ENCODE assay signal across 30 mouse cellular contexts in genomic region chr11:107135741-107136140, GRCm38 (mm10). TPM values are rescaled to one million over a fixed set of nuclear protein-coding genes. Genes with fewer than 3 reads are reported as not detected.
DNase-seq lines count a peak whose midpoint lies in the region; ATAC-seq and TF ChIP-seq lines count a peak whose summit lies in the region.
"Had no signal": no experiment of that assay in that cellular context is flagged by ENCODE, and none has a peak within 500 bp of the region (broad histone marks: within the 10 kb centered on the region; RNA-seq: fewer than 3 reads in every experiment).

No protein-coding gene starts in this region.

- no peak overlapping the region for H3K27ac ChIP-seq in thymus, adult 2 months (ENCODE audit: control insufficient read depth, insufficient read depth, low read length)
- no peak overlapping the region for H3K27ac ChIP-seq in neural tube, embryonic 15.5 days (replicated peaks)
- H3K27ac ChIP-seq: embryonic facial prominence, embryonic 13.5 days; gastrocnemius, adult 2 months; kidney, embryonic 15.5 days; layer of hippocampus, adult 2 months; liver, embryonic 14.5 days; lung, embryonic 15.5 days; stomach, embryonic 15.5 days had no signal

- no peak for TF ChIP-seq POLR2A in thymus, adult 2 months (IDR thresholded peaks at IDR 0.05; ENCODE audit: control insufficient read depth, extremely low read depth, insufficient read depth, low read length, poor library complexity)

- intact Hi-C loops in left cerebral cortex, postnatal 36 days (cut with DNase I) = no loop called here

- no peaks in the 10 kb centered on the region for H3K27me3 ChIP-seq in thymus, adult 2 months (ENCODE audit: control insufficient read depth, insufficient read depth, low read length)
- H3K27me3 ChIP-seq in neural tube, embryonic 15.5 days (replicated peaks) = no peaks in the 10 kb centered on the region
- H3K27me3 ChIP-seq: embryonic facial prominence, embryonic 13.5 days; kidney, embryonic 15.5 days; lung, embryonic 15.5 days; stomach, embryonic 15.5 days had no signal

- 63% methylated on average over 3 of the region's 3 CpGs for WGBS in thymus, adult 2 months
- 55% methylated on average over 3 of the region's 3 CpGs for WGBS in neural tube, embryonic 15.5 days

- DNase-seq in retina, postnatal 1 day = peak; percentile 25
- no peak for DNase-seq in retina, embryonic 14.5 days (ENCODE audit: low spot score)
- peak; percentile 94 for DNase-seq in ES-CJ7 (ENCODE audit: low read depth, low spot score)
- peak; percentile 37 for DNase-seq in thymus, adult 2 months
- peak; percentile 28 to 42 for DNase-seq in thymus, postnatal 36 days
- DNase-seq in left cerebral cortex, postnatal 36 days (ENCODE audit: low spot score in 2 of 2) = no peak
- DNase-seq in spleen, adult 18-20 months = no peak
- DNase-seq: adrenal gland, adult 8-10 months; B cell, adult 2 months; cerebellum, adult 8-10 months; embryo, embryonic 11 days; gastrocnemius, adult 2 months; gastrocnemius, postnatal 36 days; heart, postnatal 14 days; kidney, adult 18-20 months; kidney, postnatal 25 days; layer of hippocampus, postnatal 36 days; liver had no signal

- no peak overlapping the region for H3K9ac ChIP-seq in neural tube, embryonic 15.5 days (replicated peaks)
- H3K9ac ChIP-seq: embryonic facial prominence, embryonic 13.5 days; kidney, embryonic 15.5 days; liver, embryonic 14.5 days; lung, embryonic 15.5 days; stomach, embryonic 15.5 days had no signal

- no peak for TF ChIP-seq CTCF in thymus, adult 2 months (IDR thresholded peaks at IDR 0.05; ENCODE audit: borderline replicate concordance, control insufficient read depth, extremely low read depth, insufficient read depth, low read length, poor library complexity)

- ATAC-seq in neural tube, embryonic 15.5 days (ENCODE audit: low FRiP score) = no peak
- ATAC-seq: forebrain, embryonic 16.5 days; hindbrain, embryonic 16.5 days; midbrain, embryonic 16.5 days had no signal

- H3K9me3 ChIP-seq in neural tube, embryonic 15.5 days (replicated peaks) = no peaks in the 10 kb centered on the region
- H3K9me3 ChIP-seq: embryonic facial prominence, embryonic 13.5 days; kidney, embryonic 15.5 days; lung, embryonic 15.5 days; stomach, embryonic 15.5 days had no signal

- no peak overlapping the region for H3K4me2 ChIP-seq in neural tube, embryonic 15.5 days
- H3K4me2 ChIP-seq: embryonic facial prominence, embryonic 13.5 days; kidney, embryonic 15.5 days; lung, embryonic 15.5 days; midbrain, embryonic 11.5 days; stomach, embryonic 15.5 days had no signal

- H3K4me3 ChIP-seq in thymus, adult 2 months (ENCODE audit: control insufficient read depth, insufficient read depth, low read length) = no peak overlapping the region
- no peak overlapping the region for H3K4me3 ChIP-seq in neural tube, embryonic 15.5 days (replicated peaks)
- H3K4me3 ChIP-seq: embryonic facial prominence, embryonic 13.5 days; erythroblast, embryonic 14.5 days; gastrocnemius, adult 2 months; kidney, embryonic 15.5 days; layer of hippocampus, adult 2 months; lung, embryonic 15.5 days; stomach, embryonic 15.5 days had no signal

- H3K36me3 ChIP-seq in thymus, adult 2 months (ENCODE audit: control insufficient read depth, insufficient read depth, low read length) = no peaks in the 10 kb centered on the region
- no peaks in the 10 kb centered on the region for H3K36me3 ChIP-seq in neural tube, embryonic 15.5 days
- H3K36me3 ChIP-seq: embryonic facial prominence, embryonic 13.5 days; kidney, embryonic 15.5 days; lung, embryonic 15.5 days; stomach, embryonic 15.5 days had no signal

- H3K4me1 ChIP-seq in thymus, adult 2 months (replicated peaks; ENCODE audit: control insufficient read depth, insufficient read depth, low read length) = peaks cover 12% of the 10 kb centered on the region
- H3K4me1 ChIP-seq in neural tube, embryonic 15.5 days = peaks cover 6% of the 10 kb centered on the region
- H3K4me1 ChIP-seq: stomach, embryonic 15.5 days had no signal

RNA-seq across cellular contexts. Expression of gene Bptf, which starts 3.8 kb away (rescaled TPM):
- 58.4 and 66.1 TPM in 2 replicates for polyA plus RNA-seq in thymus, adult 2 months (2012; rRNA removed)
- polyA plus RNA-seq in neural tube, embryonic 15.5 days (2015; fragmentation: Nextera tagmentation; extraction: Ambion mirVana) = 26.6 and 27.5 TPM in 2 replicates
- 10 to 100 TPM; 56.4 to 71.3 TPM for total RNA-seq in left cerebral cortex, postnatal 36 days (2021)

RNA-seq across cellular contexts. Expression of gene Nol11, which starts 53.4 kb away (rescaled TPM):
- polyA plus RNA-seq in thymus, adult 2 months (2012; rRNA removed) = 11.7 and 12.8 TPM in 2 replicates
- 46.0 and 46.1 TPM in 2 replicates for polyA plus RNA-seq in neural tube, embryonic 15.5 days (2015; fragmentation: Nextera tagmentation; extraction: Ambion mirVana)
- total RNA-seq in left cerebral cortex, postnatal 36 days (2021) = 10 to 100 TPM; 22.9 to 27.6 TPM

Comparison
In these comparisons a context has a peak if more than half of its experiments do, and no peak if none do; other contexts are left out.
1. DNase-seq: peak in retina, postnatal 1 day (single experiment), ES-CJ7 (single experiment), thymus, adult 2 months (single experiment) and thymus, postnatal 36 days (2 of 2); none in retina, embryonic 14.5 days (single experiment), left cerebral cortex, postnatal 36 days (0 of 2) and spleen, adult 18-20 months (0 of 2).